Mouse (Mus musculus) lung, postnatal 0 days (tissue): Measurements from ENCODE around the gene Btbd11.

ENCODE experiments used
- CTCF ChIP-seq: IDR thresholded peaks from 2 replicates; pipeline ENCODE4 v1.5.1; 2016; ENCODE audit warnings: antibody characterized with exemption, mild to moderate bottlenecking
- EP300 ChIP-seq: IDR thresholded peaks from 2 replicates; pipeline ENCODE4 v1.6.1; 2016; ENCODE audit warnings: antibody characterized with exemption, mild to moderate bottlenecking, control low read depth

DNA sequence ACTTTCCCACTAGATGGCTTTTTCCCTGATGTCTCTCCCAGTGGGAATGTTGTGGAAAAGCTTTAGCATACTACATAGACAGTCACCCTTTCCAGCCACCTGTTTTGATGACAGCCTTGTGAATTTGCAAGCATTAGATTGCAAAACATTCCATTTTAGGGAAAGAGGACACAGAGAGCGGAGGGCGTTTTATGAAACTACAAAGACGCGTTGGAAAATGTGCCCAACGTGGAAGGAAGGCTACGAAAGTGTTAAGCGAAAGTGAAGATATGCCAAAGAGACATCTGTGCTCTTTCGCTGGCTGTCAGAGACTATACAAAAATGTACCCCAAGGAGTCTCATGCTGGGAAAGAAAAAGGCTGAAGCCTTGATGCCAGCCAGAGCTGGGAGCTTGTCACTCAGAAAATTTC is 286.9 kb downstream of the Btbd11 start:
- TF ChIP-seq CTCF (no peak), EP300 (no peak)
